Mouse (Mus musculus): ENCODE measurements around the gene Htr1f. TPM values are rescaled to one million over a fixed set of nuclear protein-coding genes. Genes with fewer than 3 reads are reported as not detected.

Htr1f gene
- polyA plus RNA-seq, 1 experiment from 2014 or later: not detected

GRCm38 (mm10) chr16:64989279-64989800 is 116.3 kb downstream of the Htr1f start:
- H3K4me3 ChIP-seq (ENCODE audit: low read depth, low read length): no peak overlapping the region
- no peaks in the 10 kb centered on the region for H3K4me1 ChIP-seq (ENCODE audit: control insufficient read depth, insufficient read depth, low read length)
- WGBS (ENCODE audit: insufficient replicate concordance): 66% methylated on average over 3 of the region's 3 CpGs
- no peak overlapping the region for H3K4me2 ChIP-seq
- H3K36me3 ChIP-seq (ENCODE audit: control insufficient read depth, insufficient read depth, low read length): no peaks in the 10 kb centered on the region
- no peak overlapping the region for H3K27ac ChIP-seq (ENCODE audit: low read depth, low read length)
- H3K27me3 ChIP-seq (ENCODE audit: control insufficient read depth, insufficient read depth, low read length): no peaks in the 10 kb centered on the region
- ATAC-seq (replicated peaks; ENCODE audit: insufficient number of reproducible peaks, low FRiP score, low TSS enrichment): no peak
- no peaks in the 10 kb centered on the region for H3K9me3 ChIP-seq (replicated peaks; ENCODE audit: control insufficient read depth, low read length)
- H3K9ac ChIP-seq (ENCODE audit: low read depth, low read length): no peak overlapping the region

- no peaks in the 10 kb centered on the region for H3K9me3 ChIP-seq (replicated peaks; ENCODE audit: control insufficient read depth, low read length)
- H3K4me1 ChIP-seq (ENCODE audit: control insufficient read depth, insufficient read depth, low read length): no peaks in the 10 kb centered on the region
- no peak overlapping the region for H3K9ac ChIP-seq (ENCODE audit: low read depth, low read length)
- H3K4me3 ChIP-seq (ENCODE audit: low read depth, low read length): no peak overlapping the region
- no peaks in the 10 kb centered on the region for H3K36me3 ChIP-seq (ENCODE audit: control insufficient read depth, insufficient read depth, low read length)
- H3K27ac ChIP-seq (ENCODE audit: low read depth, low read length): no peak overlapping the region
- WGBS (ENCODE audit: insufficient replicate concordance): 94% methylated on average over 6 of the region's 6 CpGs
- no peak for ATAC-seq (replicated peaks; ENCODE audit: insufficient number of reproducible peaks, low FRiP score, low TSS enrichment)
- H3K27me3 ChIP-seq (ENCODE audit: control insufficient read depth, insufficient read depth, low read length): no peaks in the 10 kb centered on the region
- no peak overlapping the region for H3K4me2 ChIP-seq
Measured at GRCm38 (mm10) chr16:64987564-64987963, 118.1 kb downstream of the Htr1f start.

DNA sequence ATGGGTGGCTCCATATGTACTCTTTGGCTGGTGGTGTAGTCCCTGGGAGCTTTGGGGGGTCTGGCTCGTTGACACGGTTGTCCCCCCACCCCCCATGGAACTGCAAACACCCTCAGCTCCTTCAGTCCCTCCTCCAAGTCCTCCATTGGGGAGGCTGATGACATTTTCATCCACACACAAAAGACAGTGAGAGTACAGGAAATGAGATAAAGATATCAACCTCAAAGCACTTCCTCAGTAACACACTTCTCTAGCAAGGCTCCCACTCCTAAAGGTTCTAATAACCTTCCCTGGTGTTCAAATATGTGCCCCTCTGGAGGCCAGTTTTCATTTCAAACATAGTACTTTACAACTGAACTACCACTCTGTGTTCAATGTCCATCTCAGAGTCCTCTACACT is 118.6 kb downstream of the Htr1f start:
- Histone ChIP-seq H3K27ac (ENCODE audit: low read depth, low read length) (no peak overlapping the region), H3K4me2 (no peak overlapping the region), H3K36me3 (ENCODE audit: control insufficient read depth, insufficient read depth, low read length) (no peaks in the 10 kb centered on the region), H3K4me3 (ENCODE audit: low read depth, low read length) (no peak overlapping the region), H3K9me3 (replicated peaks; ENCODE audit: control insufficient read depth, low read length) (no peaks in the 10 kb centered on the region), H3K27me3 (ENCODE audit: control insufficient read depth, insufficient read depth, low read length) (no peaks in the 10 kb centered on the region), H3K4me1 (ENCODE audit: control insufficient read depth, insufficient read depth, low read length) (no peaks in the 10 kb centered on the region), H3K9ac (ENCODE audit: low read depth, low read length) (no peak overlapping the region)
- ATAC-seq (replicated peaks; ENCODE audit: insufficient number of reproducible peaks, low FRiP score, low TSS enrichment): no peak
- 49% methylated on average over 2 of the region's 2 CpGs for WGBS (ENCODE audit: insufficient replicate concordance)

GRCm38 (mm10) chr16:64974636-64975035 is 131.0 kb downstream of the Htr1f start:
- 70% methylated on average over 5 of the region's 5 CpGs for WGBS (ENCODE audit: insufficient replicate concordance)
- Histone ChIP-seq H3K27ac (ENCODE audit: low read depth, low read length) (no peak overlapping the region), H3K4me3 (ENCODE audit: low read depth, low read length) (no peak overlapping the region), H3K9ac (ENCODE audit: low read depth, low read length) (no peak overlapping the region), H3K4me1 (ENCODE audit: control insufficient read depth, insufficient read depth, low read length) (no peaks in the 10 kb centered on the region), H3K36me3 (ENCODE audit: control insufficient read depth, insufficient read depth, low read length) (no peaks in the 10 kb centered on the region), H3K9me3 (replicated peaks; ENCODE audit: control insufficient read depth, low read length) (no peaks in the 10 kb centered on the region; the same call in 1 of the 2 replicates), H3K4me2 (no peak overlapping the region), H3K27me3 (ENCODE audit: control insufficient read depth, insufficient read depth, low read length) (no peaks in the 10 kb centered on the region)
- no peak for ATAC-seq (replicated peaks; ENCODE audit: insufficient number of reproducible peaks, low FRiP score, low TSS enrichment)

DNA sequence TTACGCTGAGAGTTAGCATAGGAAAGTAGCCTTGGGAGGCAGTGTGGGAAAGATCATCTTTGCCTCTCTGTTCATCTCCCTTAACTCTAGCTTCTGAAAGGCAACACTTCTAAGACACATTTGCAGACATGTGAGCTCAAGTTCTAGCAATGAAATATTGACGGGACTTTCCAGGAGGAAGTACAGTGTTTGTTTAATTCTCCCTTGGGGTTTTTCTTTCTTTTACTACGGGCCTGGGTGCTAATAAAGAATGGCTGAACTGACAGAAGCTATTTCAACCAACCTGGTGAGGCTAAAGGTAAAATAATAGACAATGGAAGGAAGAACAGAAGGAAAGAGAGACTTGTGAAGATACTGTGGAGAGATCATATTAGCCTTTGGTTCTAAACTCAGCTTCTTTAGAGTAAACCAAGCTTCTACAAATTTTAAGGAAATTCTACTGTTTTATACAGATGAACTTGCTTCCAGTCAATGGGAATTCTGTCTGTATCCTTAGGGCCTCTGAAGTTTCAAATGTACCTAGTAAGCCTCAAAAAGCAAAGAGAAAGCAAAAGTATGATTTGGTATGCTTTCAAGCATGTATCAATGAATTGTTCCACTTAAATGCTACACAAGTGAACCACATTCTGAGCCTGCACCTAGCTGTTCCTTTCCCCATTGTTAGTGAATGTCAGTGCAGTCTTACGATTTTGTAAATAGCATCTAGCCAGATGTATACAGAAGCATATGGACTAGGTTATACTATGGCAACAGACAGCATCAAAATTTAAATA is 131.9 kb downstream of the Htr1f start:
- Histone ChIP-seq H3K4me1 (ENCODE audit: control insufficient read depth, insufficient read depth, low read length) (no peaks in the 10 kb centered on the region), H3K27ac (ENCODE audit: low read depth, low read length) (no peak overlapping the region), H3K4me3 (ENCODE audit: low read depth, low read length) (no peak overlapping the region), H3K27me3 (ENCODE audit: control insufficient read depth, insufficient read depth, low read length) (no peaks in the 10 kb centered on the region), H3K9me3 (replicated peaks; ENCODE audit: control insufficient read depth, low read length) (no peaks in the 10 kb centered on the region; the same call in 1 of the 2 replicates), H3K4me2 (no peak overlapping the region), H3K36me3 (ENCODE audit: control insufficient read depth, insufficient read depth, low read length) (no peaks in the 10 kb centered on the region), H3K9ac (ENCODE audit: low read depth, low read length) (no peak overlapping the region)
- ATAC-seq (replicated peaks; ENCODE audit: insufficient number of reproducible peaks, low FRiP score, low TSS enrichment): no peak
- 70% methylated on average over 4 of the region's 4 CpGs for WGBS (ENCODE audit: insufficient replicate concordance)

DNA sequence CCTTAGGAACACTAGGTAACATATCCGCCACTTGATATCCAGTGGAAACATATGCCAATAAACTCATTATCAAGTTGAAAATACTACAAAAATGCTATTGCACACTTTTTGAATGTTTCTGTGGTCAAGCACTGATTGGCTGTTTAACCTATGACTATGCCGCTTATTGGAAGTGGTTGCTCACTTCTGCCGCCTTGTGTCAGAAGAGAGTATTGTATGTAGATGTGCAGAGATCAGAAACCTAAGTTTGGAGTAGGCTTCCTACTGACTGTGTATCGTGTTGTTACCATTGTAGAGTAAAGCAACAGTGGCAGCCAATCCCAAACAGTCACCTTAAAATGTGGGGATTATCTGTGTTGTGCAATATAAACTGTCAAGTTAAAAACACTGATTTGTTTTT is 144.0 kb downstream of the Htr1f start:
- Histone ChIP-seq H3K4me3 (ENCODE audit: low read depth, low read length) (no peak overlapping the region), H3K27ac (ENCODE audit: low read depth, low read length) (no peak overlapping the region), H3K9me3 (replicated peaks; ENCODE audit: control insufficient read depth, low read length) (no peaks in the 10 kb centered on the region; the same call in 1 of the 2 replicates), H3K4me2 (no peak overlapping the region), H3K27me3 (ENCODE audit: control insufficient read depth, insufficient read depth, low read length) (no peaks in the 10 kb centered on the region), H3K36me3 (ENCODE audit: control insufficient read depth, insufficient read depth, low read length) (no peaks in the 10 kb centered on the region), H3K9ac (ENCODE audit: low read depth, low read length) (no peak overlapping the region), H3K4me1 (ENCODE audit: control insufficient read depth, insufficient read depth, low read length) (no peaks in the 10 kb centered on the region)
- 82% methylated on average over 4 of the region's 4 CpGs for WGBS (ENCODE audit: insufficient replicate concordance)
- ATAC-seq (replicated peaks; ENCODE audit: insufficient number of reproducible peaks, low FRiP score, low TSS enrichment): no peak

- no peaks in the 10 kb centered on the region for H3K9me3 ChIP-seq (replicated peaks; ENCODE audit: control insufficient read depth, low read length)
- no peak overlapping the region for H3K9ac ChIP-seq (ENCODE audit: low read depth, low read length)
- no peaks in the 10 kb centered on the region for H3K4me1 ChIP-seq (ENCODE audit: control insufficient read depth, insufficient read depth, low read length)
- H3K4me2 ChIP-seq: no peak overlapping the region
- H3K27ac ChIP-seq (ENCODE audit: low read depth, low read length): no peak overlapping the region
- 80% methylated on average over 5 of the region's 5 CpGs for WGBS (ENCODE audit: insufficient replicate concordance)
- no peaks in the 10 kb centered on the region for H3K27me3 ChIP-seq (ENCODE audit: control insufficient read depth, insufficient read depth, low read length)
- H3K4me3 ChIP-seq (ENCODE audit: low read depth, low read length): no peak overlapping the region
- H3K36me3 ChIP-seq (ENCODE audit: control insufficient read depth, insufficient read depth, low read length): no peaks in the 10 kb centered on the region
- ATAC-seq (replicated peaks; ENCODE audit: insufficient number of reproducible peaks, low FRiP score, low TSS enrichment): no peak
Measured at GRCm38 (mm10) chr16:64941646-64942195, 163.9 kb downstream of the Htr1f start.

DNA sequence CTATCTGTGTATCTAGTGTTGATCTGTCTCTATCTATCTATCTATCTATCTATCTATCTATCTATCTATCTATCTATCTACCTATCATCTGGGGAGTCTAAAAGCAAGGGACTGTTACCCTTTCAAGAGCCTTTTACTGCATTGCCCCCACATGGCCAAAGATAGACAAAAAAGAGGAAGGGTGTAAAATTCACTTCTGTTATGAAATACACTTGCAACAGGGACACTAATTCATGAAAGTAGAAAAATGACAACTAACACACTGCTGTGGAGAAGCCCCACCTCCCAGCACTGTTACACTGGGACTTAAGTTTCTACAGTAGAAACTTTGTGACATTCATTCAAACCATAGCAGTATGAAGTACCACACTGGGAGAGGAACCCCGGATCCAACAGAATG is 170.9 kb downstream of the Htr1f start:
- H3K9ac ChIP-seq (ENCODE audit: low read depth, low read length): no peak overlapping the region
- WGBS (ENCODE audit: insufficient replicate concordance): 91% methylated on average over 1 of the region's 1 CpGs
- no peaks in the 10 kb centered on the region for H3K4me1 ChIP-seq (ENCODE audit: control insufficient read depth, insufficient read depth, low read length)
- H3K27me3 ChIP-seq (ENCODE audit: control insufficient read depth, insufficient read depth, low read length): no peaks in the 10 kb centered on the region
- no peak for ATAC-seq (replicated peaks; ENCODE audit: insufficient number of reproducible peaks, low FRiP score, low TSS enrichment)
- H3K36me3 ChIP-seq (ENCODE audit: control insufficient read depth, insufficient read depth, low read length): no peaks in the 10 kb centered on the region
- H3K4me3 ChIP-seq (ENCODE audit: low read depth, low read length): no peak overlapping the region
- H3K27ac ChIP-seq (ENCODE audit: low read depth, low read length): no peak overlapping the region
- no peak overlapping the region for H3K4me2 ChIP-seq
- no peaks in the 10 kb centered on the region for H3K9me3 ChIP-seq (replicated peaks; ENCODE audit: control insufficient read depth, low read length)

DNA sequence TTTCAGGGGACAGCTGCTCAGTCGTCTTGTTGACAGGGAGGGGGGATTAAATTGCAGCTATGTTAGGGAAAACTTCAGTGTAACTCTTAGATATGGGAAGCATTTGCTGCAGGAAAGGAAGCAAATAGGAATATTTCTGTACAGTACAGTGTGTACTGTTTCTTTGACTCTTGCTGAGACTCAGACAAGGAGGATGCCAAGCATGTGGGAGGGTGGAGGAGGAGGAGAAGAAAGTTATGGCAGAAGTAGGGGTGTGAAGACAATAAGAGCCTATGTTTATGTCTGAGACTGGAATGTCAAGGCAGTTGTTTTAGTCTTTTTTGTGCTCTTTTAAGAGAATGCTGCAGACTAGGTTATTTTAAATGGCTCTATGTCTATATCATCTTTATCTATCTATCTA is 171.6 kb downstream of the Htr1f start:
- no peaks in the 10 kb centered on the region for H3K9me3 ChIP-seq (replicated peaks; ENCODE audit: control insufficient read depth, low read length)
- no peak overlapping the region for H3K4me3 ChIP-seq (ENCODE audit: low read depth, low read length)
- no peaks in the 10 kb centered on the region for H3K4me1 ChIP-seq (ENCODE audit: control insufficient read depth, insufficient read depth, low read length)
- H3K27me3 ChIP-seq (ENCODE audit: control insufficient read depth, insufficient read depth, low read length): no peaks in the 10 kb centered on the region
- ATAC-seq (replicated peaks; ENCODE audit: insufficient number of reproducible peaks, low FRiP score, low TSS enrichment): no peak
- no peak overlapping the region for H3K27ac ChIP-seq (ENCODE audit: low read depth, low read length)
- no peak overlapping the region for H3K9ac ChIP-seq (ENCODE audit: low read depth, low read length)
- no peaks in the 10 kb centered on the region for H3K36me3 ChIP-seq (ENCODE audit: control insufficient read depth, insufficient read depth, low read length)
- WGBS (ENCODE audit: insufficient replicate concordance): 59% methylated on average over 1 of the region's 1 CpGs
- no peak overlapping the region for H3K4me2 ChIP-seq

All from heart, embryonic 11.5 days (tissue).